Mouse (Mus musculus) C2C12 (cell line): Measurements from ENCODE around the gene Vrtn. TPM values are rescaled to one million over a fixed set of nuclear protein-coding genes. Genes with fewer than 3 reads are reported as not detected.

Source experiments
- H3K27me3 ChIP-seq: one replicate; pipeline ENCODE4 v1.6.1; 2011; ENCODE audit not compliant: control insufficient read depth, insufficient read depth, insufficient read length
- H3K36me3 ChIP-seq: one replicate; pipeline ENCODE4 v1.6.1; 2011; ENCODE audit not compliant: control insufficient read depth, insufficient read depth
- H3K4me3 ChIP-seq: one replicate; pipeline ENCODE4 v1.5.1; 2011; ENCODE audit warnings: mild to moderate bottlenecking, control low read depth; ENCODE audit not compliant: poor library complexity, insufficient read depth, severe bottlenecking
- H3K79me2 ChIP-seq: one replicate; pipeline ENCODE4 v1.6.1; 2011; ENCODE audit not compliant: control insufficient read depth, insufficient read depth
- H3K79me3 ChIP-seq: one replicate; pipeline ENCODE4 v1.6.1; 2011; ENCODE audit warnings: low read depth, control low read depth
- H3ac ChIP-seq: one replicate; pipeline ENCODE3; 2011; ENCODE audit warnings: low read depth; ENCODE audit not compliant: control insufficient read depth, insufficient read length
- CEBPB ChIP-seq: IDR thresholded peaks from one replicate; pipeline ENCODE4 v1.6.1; 2011; ENCODE audit warnings: low read depth, mild to moderate bottlenecking, control low read depth, moderate library complexity
- CTCF ChIP-seq: IDR thresholded peaks from one replicate; pipeline ENCODE4 v1.5.1; 2011; ENCODE audit not compliant: control insufficient read depth, insufficient read depth, insufficient read length
- FOSL1 ChIP-seq: IDR thresholded peaks from one replicate; pipeline ENCODE4 v1.8.0; 2011; ENCODE audit warnings: mild to moderate bottlenecking, low read length; ENCODE audit not compliant: poor library complexity, insufficient read depth, severe bottlenecking
- MAX ChIP-seq: IDR thresholded peaks from one replicate; pipeline ENCODE4 v1.6.1; 2011; ENCODE audit warnings: mild to moderate bottlenecking, control low read depth
- MYOD1 ChIP-seq: IDR thresholded peaks from one replicate; pipeline ENCODE4 v1.6.1; 2011; ENCODE audit warnings: low read depth; ENCODE audit not compliant: control insufficient read depth, insufficient read length
- MYOG ChIP-seq: IDR thresholded peaks from one replicate; pipeline ENCODE4 v1.6.1; 2011; ENCODE audit not compliant: control insufficient read depth, insufficient read length; ENCODE audit errors: extremely low read depth
- USF1 ChIP-seq: IDR thresholded peaks from one replicate; pipeline ENCODE4 v1.6.1; 2011; ENCODE audit warnings: low read depth, mild to moderate bottlenecking, control low read depth, moderate library complexity
- polyA plus RNA-seq: library from polyadenylated mRNA; unstranded; fragments of >200 nt; fragmentation: generic; extraction: Trizol; gene quantifications from one replicate; pipeline ENCODE4 v1.2.1, GENCODE M21; 2012; ENCODE audit warnings: missing spikeins

Gene Vrtn
- polyA plus RNA-seq, 1 experiment: not detected

DNA sequence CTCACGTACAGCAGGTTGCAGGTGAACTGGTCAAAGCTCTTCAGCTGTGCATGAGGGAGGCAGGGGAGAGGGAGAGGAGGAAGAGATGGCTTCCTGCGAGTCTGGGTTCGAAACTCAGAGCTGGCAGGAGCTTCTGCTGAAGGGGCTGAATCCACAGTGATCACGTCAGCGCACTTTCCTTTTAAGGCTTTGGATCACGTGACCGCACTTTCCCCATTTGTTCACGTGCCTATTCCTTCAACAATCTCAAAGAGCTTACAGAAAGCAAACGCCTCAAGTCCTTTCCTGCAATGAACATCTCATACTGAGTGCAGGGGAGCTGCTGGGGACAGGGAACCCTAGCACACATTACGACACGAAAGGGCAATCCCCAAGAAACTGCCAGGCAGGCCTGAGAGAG lies 26.8 kb upstream of the Vrtn start:
- Histone ChIP-seq H3K4me3 (no peak overlapping the region), H3ac (no peak overlapping the region), H3K27me3 (no peaks in the 10 kb centered on the region), H3K79me2 (peaks cover 39% of the 10 kb centered on the region), H3K36me3 (peaks cover 21% of the 10 kb centered on the region), H3K79me3 (peaks cover 12% of the 10 kb centered on the region)
- peak; percentile 24 for TF ChIP-seq USF1
- no peak for TF ChIP-seq MYOG
- TF ChIP-seq MAX: no peak
- TF ChIP-seq CTCF: no peak
- no peak for TF ChIP-seq CEBPB
- TF ChIP-seq MYOD1: no peak
- TF ChIP-seq FOSL1: no peak

DNA sequence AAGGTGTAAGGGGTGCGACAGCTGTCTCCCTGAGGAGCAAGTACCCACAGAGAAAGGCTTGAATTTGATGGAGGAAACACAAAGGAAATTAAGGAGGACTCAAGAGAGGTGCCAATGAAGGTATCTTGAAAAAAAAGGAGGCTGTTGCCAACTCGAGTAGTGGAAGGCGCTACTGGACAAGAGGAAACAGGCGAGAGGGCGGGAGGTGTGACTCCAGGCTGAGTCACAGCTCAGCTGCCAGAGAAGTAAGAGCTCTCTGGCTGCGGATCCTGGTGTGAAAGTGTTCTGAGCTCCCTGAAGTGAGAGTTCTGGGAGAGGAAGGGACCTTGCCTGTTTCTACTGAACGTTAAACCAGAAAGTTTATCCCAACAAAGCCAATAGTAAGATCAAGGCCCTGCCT lies 26.3 kb upstream of the Vrtn start:
- H3K27me3 ChIP-seq: no peaks in the 10 kb centered on the region

DNA sequence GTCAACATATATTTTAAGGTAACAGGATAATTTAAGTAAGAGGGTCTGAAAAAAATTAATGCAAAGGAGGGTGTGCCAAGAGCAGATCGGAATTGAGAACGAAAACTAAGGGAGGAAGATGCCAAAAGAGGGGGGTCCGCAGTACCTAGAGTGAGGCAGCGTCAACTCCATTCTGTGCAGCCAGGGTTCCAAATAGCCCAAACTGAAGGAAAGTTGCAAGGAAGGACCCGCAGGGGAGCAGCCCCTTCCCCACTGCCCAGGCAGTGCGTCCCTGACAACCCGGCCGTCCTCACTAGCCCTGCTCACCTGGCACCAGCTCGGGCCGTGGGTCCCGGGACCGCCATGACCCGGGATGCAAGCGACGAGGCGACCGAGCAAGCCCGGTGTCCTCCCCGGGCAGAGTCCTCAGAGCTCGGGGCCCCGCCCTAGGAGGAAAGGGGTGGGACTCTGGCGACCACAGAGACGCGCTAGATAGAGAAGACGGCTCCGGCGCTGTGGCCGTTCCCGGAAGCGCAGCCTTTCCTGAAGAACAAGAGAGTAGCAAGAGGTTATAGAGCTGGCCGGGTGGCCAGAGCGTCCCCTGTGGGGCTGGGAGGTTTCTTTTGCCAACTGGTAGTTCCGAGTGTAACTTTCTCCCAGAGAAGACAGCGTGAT lies 23.7 kb upstream of the Vrtn start, which contains the start of gene Abcd4:
TSS of gene Abcd4 (minus strand) at position 437 of the 654 bp plus-strand sequence.
- no peak for TF ChIP-seq USF1
- TF ChIP-seq CTCF: peak; percentile 20
- TF ChIP-seq MAX: peak; percentile 72
- Histone ChIP-seq H3K79me2 (peaks cover 36% of the 10 kb centered on the region), H3K36me3 (peaks cover 16% of the 10 kb centered on the region), H3K79me3 (peaks cover 12% of the 10 kb centered on the region), H3K27me3 (no peaks in the 10 kb centered on the region), H3K4me3 (peak within 1 kb of the TSS; percentile 86), H3ac (peak within 1 kb of the TSS; percentile 99)

More for the DNA sequence above, 26.3 kb upstream of the Vrtn start:
- no peak overlapping the region for H3K4me3 ChIP-seq
- peaks cover 16% of the 10 kb centered on the region for H3K36me3 ChIP-seq
- H3K79me2 ChIP-seq: peaks cover 39% of the 10 kb centered on the region
- H3K79me3 ChIP-seq: peaks cover 12% of the 10 kb centered on the region
- TF ChIP-seq FOSL1: peak; percentile 72
- no peak for TF ChIP-seq CTCF
- peak; percentile 54 for TF ChIP-seq MYOD1
- no peak for TF ChIP-seq USF1
- TF ChIP-seq CEBPB: no peak
- TF ChIP-seq MYOG: no peak
- TF ChIP-seq MAX: peak; percentile 26
- H3ac ChIP-seq: peak overlapping the region; percentile 21

DNA sequence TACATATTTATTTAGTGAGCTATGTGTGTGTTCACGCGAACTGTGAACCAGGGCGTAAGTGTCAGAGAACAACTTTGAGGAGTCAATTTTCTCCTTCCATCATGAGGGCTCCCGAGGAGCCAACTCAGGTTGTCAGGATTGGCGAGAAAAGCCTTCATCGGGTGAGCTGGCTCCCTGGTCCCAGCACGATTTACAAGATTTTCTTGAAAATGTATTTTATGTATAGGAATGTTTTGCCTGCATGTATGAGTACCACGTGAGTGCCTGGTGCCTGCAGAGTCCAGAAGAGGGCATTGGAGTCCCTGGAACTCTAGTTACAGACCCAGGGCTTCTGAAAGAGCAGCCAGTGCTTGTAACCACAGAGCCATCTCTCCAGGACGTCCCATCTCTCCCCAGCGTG lies 23.2 kb upstream of the Vrtn start:
- Histone ChIP-seq H3K79me2 (peaks cover 34% of the 10 kb centered on the region), H3K36me3 (peaks cover 10% of the 10 kb centered on the region), H3K79me3 (peaks cover 12% of the 10 kb centered on the region), H3K4me3 (peak overlapping the region; percentile 16), H3K27me3 (peaks cover 1% of the 10 kb centered on the region), H3ac (peak overlapping the region; percentile 1)
- TF ChIP-seq FOSL1 (no peak), USF1 (no peak), MYOG (no peak), CEBPB (no peak), MYOD1 (no peak), MAX (no peak), CTCF (no peak)

DNA sequence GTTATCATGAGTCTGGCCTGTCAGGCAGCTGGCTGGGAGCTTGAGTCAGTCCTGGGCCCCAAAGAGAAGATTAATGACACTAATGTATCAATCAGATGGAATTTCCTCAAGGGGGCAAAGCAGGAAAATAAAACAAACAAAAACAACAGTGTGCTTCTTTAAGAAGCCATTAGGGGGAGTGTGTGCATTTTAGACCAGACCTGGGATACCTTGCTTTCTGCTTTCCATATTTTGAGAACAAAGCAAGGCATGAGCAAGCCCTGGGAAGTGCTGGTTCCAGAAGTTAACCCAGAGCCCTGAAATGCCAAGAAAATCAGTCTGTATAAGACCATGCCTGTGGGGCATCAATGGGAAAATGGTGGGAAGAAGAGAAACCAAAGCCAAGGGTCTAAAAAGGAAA lies 19.8 kb upstream of the Vrtn start:
- peaks cover 13% of the 10 kb centered on the region for H3K79me2 ChIP-seq
- H3K27me3 ChIP-seq: peaks cover 27% of the 10 kb centered on the region
- H3K79me3 ChIP-seq: peaks cover 5% of the 10 kb centered on the region
- no peaks in the 10 kb centered on the region for H3K36me3 ChIP-seq
- no peak for TF ChIP-seq FOSL1
- no peak for TF ChIP-seq MYOD1
- no peak for TF ChIP-seq CTCF
- TF ChIP-seq MAX: no peak
- no peak for TF ChIP-seq USF1
- no peak for TF ChIP-seq MYOG
- TF ChIP-seq CEBPB: no peak
- H3ac ChIP-seq: no peak overlapping the region
- no peak overlapping the region for H3K4me3 ChIP-seq

DNA sequence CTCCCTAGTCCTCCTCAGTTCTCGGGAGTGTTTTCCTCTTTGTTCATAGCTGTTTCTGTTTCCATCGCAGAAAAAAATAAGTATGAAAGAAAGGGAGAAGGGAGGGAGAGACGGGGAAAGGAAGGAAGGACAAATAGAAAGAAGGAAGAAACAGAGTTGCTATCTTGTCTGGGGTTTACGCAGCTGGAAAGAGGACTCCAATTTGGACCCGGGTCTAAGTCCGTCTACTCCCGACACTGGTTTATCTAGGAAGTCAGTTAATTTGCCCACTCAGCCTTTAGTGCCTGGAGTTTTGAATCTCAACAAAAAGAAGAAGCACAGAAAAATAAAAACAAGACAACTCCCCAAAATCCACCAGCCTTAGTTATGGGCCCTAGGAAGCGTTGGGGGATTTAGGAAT lies 16.2 kb upstream of the Vrtn start:
- Histone ChIP-seq H3K36me3 (no peaks in the 10 kb centered on the region), H3K4me3 (no peak overlapping the region), H3K79me3 (no peaks in the 10 kb centered on the region), H3ac (no peak overlapping the region), H3K27me3 (peaks cover 43% of the 10 kb centered on the region), H3K79me2 (no peaks in the 10 kb centered on the region)
- TF ChIP-seq MYOD1: no peak
- no peak for TF ChIP-seq MYOG
- TF ChIP-seq USF1: no peak
- TF ChIP-seq FOSL1: no peak
- TF ChIP-seq CTCF: no peak
- no peak for TF ChIP-seq CEBPB
- TF ChIP-seq MAX: no peak
